Mouse (Mus musculus) neutrophil, adult 5-6 weeks (primary cell): Measurements from ENCODE around the gene Adgb. TPM values are rescaled to one million over a fixed set of nuclear protein-coding genes. Genes with fewer than 3 reads are reported as not detected.
A peak's percentile ranks its signal among the peaks of the same experiment; 100 is the strongest.

Source experiments
- ATAC-seq: fragments of 151-379, 151-347 bp; 2 replicates; pipeline ENCODE4 v1.8.0; 2017; ENCODE audit warnings: mild to moderate bottlenecking, moderate TSS enrichment; ENCODE audit not compliant: insufficient number of reproducible peaks, poor library complexity, low FRiP score, severe bottlenecking; ENCODE audit errors: extremely low read depth
- total RNA-seq: library from RNA; stranded (forward); fragments of 200-1000 nt; gene quantifications from 2 replicates; pipeline ENCODE4 v1.2.3, GENCODE M21; 2017

The Adgb gene
- total RNA-seq, 1 experiment from 2014 or later, result 1.3 TPM

DNA sequence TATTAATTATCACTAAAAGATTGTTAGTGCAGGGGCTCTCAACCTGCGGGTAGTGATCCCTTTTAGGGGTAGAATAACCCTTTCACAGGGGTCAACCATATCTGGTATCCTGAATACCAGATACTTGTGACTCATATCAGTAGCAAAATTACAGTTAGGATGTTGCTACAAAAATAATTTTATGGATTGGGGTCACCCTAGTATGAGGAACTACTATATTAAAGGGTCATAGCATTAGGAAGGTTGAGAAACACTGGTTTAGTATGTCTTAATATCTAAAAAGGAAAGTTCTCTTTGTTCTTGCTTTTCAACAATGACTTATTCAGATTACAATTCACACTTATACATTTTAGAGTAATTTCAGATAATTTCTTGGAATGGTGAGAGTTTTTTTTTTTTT, 108.1 kb downstream of the Adgb start:
- ATAC-seq, result no peak

DNA sequence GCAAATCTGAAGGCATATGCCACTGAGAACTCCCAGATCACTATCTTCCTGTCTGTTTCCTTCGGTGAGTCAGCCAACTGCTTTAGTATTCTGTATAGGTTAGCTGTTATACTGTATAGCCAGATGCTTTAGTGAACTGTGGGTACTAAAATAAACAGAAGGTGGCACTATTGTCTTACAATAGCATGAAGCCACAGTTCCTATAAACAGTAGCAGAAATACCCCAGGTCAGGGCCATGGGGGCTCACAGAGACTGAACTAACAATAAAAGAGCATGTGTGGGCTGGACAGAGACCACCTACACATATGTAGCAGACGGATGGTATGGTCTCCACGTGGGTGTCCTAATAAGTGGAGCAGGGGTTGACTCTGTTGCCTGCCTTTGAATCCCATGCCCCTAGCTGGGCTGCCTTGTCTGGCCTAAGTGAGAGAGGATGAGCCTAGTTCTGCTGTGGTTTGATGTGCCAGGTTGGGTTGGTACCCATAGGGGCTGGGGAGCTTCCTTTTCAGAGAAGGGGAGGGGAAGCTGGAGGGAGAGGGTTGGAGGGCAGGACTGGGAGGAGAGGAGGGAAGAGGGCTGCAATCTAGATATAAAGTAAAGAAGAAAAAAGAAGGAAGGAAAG, 116.4 kb downstream of the Adgb start:
- peak; percentile 53; the same call in 1 of the 2 replicates for ATAC-seq

DNA sequence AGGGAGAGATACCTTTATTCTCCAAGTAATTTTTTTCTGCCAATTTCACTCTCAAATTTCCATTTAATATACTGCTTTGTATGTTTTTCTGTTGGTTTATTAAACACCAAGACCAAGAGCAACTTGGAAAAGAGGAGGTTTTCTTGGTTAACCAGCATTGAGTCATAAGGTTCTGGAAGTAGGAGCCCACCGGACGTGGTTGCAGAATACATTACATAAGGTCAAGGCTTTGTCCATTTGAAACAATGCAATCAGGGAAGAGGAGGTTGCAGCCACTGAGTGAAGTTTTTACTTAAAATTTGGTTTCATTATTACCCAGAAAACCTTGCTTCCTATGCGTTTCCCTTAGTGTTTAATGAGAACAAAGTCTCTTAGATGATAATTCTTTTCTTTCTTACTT, 119.9 kb downstream of the Adgb start:
- ATAC-seq, result no peak

DNA sequence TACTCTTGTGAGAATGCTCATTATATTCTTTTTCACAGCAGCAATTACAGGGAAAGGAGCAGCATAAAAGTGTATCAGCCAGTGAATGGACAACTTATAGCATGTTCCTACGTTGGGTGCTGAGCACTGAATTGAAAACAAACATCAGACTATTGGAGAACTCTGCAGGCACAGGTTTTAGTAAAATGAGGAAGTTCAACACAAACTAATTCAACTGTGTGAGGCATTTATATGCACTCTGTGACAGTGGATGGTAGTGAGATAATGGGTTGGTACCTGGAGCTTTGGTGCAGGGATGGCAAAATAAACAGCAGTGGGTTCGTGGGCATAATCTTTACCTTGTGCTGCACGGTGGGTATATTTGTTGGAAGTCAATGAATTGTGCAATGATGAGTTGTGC, 121.6 kb downstream of the Adgb start:
- no peak for ATAC-seq

DNA sequence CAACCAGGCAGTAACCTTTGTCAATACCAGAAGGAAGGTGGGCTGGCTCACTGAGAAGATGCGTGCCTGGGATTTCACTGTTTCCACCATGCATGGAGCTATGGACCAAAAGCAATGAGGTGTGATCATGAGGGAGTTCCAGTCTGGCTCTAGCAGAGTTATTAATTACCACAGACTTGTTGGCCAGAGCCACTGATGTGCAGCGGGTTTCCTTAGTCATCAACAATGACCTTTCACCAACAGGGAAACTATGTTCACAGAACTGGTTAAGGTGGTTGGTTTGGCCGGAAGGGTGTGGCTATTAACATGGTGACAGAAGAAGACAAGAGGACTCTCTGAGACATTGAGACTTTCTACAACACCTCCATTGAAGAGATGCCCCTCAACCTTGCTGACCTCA, 128.2 kb downstream of the Adgb start:
- no peak for ATAC-seq

DNA sequence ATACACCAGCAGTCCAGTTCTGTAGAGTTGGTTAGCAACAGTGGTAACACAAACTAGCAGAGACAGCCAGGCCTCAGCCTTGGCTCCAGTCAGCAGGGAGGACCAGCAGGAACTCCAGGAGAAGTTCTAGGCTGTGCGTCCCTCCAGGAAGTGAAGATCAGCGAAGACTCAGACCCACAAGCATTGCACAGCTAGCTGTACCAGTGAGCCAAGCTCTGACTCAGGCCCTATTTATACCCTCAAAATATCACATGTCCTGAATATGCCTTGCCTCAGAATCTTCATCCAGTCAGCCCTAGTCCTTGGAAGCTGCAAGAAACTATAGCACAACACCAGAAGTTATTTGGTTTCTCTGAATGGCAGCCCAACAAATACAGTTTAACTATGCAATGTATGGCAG, 146.6 kb downstream of the Adgb start:
- ATAC-seq, result no peak

DNA sequence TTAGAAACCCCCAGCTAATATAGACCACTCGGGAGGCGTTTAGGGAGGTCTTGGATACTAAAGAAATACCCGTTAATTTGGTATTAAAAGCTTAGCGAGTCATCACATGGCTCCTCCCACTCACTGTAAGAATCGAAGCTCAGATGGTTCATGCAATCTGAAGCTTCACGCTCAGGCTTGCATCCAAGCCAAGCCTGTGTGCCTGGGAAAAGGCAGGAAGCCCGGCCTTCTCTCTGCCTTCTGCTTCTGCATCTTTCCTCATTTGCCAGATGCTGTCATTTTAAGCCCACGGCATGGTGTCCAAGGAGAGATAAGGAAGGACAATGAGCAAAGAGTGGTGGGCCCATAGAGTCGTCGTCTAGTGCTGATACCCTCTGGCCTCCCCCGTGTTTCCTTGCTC, 149.2 kb downstream of the Adgb start:
- no peak for ATAC-seq

DNA sequence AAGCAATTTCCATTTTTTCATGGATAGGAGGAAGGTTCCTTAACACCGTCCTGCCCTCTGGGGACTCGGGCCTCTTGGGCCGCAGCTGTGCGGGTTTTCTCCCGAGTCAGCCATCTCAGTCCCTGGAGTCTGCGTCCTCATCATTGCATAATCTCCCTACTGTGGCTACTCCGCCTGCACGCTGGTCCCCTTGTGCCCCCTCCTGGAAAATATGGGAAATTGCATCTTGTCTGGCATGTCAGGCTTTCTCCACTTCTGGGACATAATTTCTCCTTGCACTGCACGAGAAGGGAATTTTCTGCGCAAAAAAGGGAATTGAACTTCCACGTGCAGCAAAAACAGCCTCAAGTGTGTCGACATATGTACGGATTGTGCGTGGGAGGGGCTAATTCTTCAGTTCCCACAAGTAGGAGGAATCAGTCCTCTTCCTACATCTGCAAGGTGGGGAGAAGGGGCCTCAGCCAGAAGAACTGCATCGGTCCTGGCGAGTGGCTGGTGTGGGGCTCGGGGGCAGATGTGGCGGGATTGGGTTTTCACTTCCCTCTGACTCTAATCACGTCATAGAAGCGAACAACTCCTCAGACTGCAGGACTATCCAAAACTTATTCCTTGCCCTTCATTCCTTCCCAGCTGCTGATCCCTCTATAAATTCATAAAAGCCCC, 150.9 kb downstream of the Adgb start:
- peak; percentile 89 for ATAC-seq

DNA sequence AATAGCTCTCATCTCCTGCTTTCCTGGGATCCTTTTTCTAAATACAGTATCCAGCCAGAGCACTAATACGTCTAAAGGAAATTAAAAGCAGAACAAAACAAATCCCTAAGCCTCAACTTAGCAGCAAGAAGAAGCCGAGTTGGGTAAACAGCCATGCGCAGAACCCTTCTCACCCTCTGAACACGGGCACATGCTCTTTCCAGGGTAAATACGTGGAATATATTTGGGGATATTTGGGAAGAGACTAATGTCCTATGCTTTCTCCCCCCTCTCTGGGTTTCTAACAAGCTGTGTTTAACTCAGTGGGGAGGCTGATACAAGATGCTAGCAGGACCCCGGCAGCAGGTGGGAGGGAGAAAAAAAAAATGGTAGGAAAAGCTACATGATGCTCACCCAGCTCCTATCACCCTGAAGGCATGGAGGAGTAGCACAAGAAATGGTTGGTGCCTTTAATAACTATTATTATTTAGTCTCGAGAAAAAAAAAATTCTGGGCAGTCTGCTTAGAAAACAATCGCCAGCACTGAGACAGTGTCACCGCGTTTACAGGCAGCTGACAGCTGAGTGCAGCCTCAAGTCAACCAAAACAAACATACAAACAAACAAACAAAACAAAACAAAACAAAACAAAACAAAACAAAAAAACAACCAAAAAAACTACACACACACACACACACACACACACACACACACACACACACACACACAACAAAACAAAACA, 151.6 kb downstream of the Adgb start:
- no peak for ATAC-seq

DNA sequence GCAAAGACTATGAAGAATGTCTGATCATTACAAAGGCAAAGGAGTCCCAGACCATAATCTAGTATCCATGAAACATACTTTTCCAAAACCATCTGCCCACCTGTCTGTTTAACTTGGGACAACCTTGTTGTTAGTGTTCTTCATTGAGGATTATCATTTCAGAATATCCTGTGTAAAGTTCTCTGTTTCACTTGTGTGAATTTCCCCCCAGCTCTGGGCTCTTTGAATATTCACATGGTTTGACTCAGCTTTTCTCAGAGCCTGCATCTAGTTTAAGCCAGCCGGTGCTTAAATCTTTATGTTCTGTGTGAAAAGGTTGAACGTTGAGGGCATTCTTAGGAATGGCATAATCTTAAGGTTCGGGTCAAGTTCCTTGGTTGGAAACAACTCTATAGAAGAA, 154.0 kb downstream of the Adgb start:
- no peak for ATAC-seq

DNA sequence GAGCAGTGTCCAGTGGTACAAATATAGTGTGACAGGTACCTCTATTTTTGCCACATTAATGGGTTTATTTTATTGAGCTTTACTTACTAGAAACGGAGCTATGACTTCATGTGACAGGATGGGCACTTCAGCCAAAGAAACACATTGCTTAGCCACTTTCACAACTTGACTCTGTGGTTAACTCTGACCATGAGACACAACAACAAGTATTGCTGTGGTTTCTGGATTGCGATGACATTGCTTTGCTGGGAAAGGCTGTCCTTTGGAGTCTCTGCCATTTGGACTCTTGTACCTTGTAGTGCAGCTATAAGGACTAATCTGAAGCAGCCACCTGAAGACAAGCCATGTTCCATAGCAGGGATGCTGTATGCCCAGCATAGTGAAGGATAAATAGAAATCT, 156.5 kb downstream of the Adgb start:
- no peak for ATAC-seq

DNA sequence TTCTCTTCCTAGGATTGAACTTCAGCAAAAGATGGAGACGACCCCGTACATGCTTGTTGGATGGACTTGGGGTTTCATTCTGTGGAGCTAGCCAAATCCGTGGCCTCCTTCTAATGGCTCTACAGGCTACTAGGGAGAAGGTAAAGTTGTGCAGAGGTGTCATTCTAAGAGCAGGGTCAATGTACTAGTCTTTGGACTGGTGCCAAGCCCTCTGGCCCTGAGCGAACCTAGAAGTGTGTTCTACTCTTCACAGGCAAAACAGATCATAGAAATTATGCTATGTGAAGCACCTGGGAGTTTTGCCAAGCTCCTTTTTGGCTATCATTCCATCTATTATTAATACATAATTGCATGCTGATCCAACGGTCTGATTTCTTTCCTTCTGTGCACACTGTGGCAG, 157.6 kb downstream of the Adgb start:
- ATAC-seq, result no peak

DNA sequence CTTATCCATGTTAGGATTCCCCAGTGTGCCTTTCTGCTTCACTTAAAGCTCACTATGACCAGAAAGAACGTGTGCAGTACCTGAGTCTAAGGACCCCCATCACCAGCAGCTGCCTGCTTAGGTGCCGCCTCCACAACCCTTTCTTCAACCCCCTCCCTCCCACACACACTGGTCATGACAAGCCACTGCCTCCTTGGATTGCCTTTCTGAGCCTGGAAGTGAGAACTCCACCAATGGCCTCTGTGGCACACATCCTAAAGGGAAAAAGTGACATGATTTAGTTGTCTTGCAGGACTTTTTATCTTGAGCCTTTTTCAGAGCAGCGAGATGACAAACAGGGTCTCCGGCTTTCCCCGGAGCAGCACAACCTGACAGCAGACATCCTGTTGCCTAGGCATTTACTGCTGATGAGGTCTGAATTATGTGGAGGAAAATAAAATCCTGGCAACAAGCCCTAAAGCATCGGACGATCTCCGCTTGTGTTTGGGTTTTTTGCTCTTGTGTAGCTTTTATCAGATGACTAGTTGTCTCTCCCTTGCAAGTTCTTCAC, 162.2 kb downstream of the Adgb start:
- no peak for ATAC-seq

DNA sequence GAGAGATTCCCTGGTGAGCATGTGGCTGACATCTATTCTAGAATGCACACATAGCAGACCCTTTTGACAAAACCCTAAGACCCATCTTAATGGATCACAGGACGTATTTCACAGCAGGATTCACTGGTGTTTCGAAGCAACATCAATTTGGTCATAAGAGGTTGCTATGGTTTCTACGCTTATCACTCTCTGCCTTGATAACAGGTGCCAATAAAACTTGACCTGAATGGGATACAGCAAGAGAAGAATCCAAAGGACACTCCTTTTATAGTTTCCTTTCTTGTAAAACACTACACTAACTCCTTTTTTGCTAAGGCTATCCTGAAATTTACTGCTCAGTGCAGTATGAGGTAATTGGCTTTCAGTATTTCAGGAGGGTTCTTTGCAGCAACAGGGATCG, 163.1 kb downstream of the Adgb start:
- ATAC-seq, result no peak

DNA sequence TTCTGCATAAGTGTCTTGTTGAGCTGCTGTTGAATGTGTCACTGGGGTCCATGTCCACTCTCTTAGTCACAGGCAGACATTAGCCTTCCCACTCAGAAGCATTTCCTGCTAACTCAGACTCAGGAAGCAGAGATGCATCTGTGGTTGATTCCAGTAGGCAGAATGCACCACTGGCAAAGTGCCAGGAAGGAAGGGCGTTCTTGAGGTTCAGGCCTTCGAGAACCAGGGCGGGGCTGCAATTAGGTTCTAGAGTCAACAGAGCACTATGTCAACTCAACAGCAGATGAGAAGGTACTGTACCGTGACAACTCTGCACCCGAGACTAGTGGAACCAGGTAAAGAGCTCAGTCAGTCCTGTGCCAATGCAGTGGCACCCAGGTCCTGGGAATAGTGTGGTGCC, 164.7 kb downstream of the Adgb start:
- no peak for ATAC-seq

DNA sequence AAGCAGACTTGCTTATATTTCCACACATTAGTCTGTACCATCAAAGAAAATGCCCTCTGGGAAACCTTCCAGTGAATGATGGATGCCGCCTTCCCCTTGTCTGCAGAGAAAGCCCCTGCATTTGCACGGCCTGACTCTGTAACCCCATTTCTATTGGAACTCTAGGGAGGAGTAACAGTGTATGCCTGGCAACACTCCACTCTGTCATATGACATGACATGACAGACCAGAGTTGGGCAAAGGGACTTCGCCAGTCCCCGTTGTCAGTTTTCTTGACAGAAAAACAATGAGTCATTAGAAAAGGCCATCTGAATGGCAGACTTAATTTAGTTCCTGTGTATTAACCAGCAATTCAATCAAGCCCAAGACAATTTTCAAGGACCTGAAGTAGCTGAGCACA, 167.8 kb downstream of the Adgb start:
- no peak for ATAC-seq

DNA sequence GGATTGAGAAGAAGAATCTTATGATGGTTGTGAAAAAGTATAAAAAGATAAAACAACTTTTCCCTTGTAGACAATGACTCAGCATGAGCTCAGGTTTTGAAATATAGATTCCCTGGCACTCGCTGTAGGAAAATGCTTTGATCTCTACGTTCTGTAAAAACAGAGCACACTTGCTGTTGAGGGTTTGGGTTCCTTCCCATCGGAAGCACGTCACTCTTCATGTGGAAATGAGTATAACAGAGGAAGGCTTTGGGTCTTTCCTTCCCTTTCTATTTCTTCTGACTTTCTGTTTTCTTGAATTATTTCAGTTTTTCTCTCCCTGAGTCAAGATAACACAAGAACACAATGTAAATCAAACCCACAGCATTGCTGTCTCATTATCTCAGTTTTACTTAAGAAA, 170.4 kb downstream of the Adgb start:
- ATAC-seq, result no peak

DNA sequence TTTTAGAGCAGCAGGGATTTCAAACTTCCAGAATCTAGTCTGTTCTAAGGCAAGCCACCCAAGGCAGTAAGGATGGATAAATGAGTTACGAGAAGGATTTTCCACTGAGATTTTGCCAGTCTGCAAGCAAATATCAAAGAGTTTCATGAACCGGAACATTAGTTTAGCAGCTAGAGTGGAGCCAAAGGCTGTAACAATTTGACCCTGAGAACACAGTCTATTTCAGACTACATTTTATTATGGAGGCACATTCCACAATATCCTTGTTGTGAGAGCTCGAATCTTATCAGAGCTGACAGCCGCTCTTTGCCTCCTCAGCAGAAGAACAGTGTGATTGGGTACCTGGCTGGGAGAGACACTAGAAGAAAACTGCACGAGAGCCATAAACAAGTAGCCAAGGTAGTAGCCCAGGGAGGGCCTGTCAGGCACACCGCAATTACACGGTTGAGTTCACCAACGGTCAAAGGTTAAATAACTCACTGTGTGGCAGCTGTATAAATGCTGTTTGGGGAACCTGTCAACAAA, 171.1 kb downstream of the Adgb start:
- no peak for ATAC-seq

DNA sequence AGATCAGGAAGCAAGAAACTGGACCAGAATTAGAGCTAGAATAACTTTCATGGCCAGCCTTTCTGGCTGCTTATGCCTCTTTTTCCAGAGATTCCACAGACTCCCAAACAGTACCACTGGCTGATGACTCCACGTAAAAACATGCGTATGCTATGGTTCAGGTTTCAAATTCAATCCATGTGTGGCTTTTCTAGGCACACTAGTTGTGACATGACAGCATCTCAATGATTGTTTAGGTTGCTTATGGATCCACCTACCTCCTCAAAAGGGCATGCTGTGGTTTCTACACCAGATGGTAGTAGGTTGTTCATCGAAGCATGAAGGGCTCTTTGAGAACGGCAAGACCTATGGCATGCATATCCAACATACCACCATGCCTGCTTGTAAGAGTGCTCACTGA, 172.1 kb downstream of the Adgb start:
- no peak for ATAC-seq
